Comparison of ENCODE assay signal across 8 mouse cellular contexts in the genomic region with DNA sequence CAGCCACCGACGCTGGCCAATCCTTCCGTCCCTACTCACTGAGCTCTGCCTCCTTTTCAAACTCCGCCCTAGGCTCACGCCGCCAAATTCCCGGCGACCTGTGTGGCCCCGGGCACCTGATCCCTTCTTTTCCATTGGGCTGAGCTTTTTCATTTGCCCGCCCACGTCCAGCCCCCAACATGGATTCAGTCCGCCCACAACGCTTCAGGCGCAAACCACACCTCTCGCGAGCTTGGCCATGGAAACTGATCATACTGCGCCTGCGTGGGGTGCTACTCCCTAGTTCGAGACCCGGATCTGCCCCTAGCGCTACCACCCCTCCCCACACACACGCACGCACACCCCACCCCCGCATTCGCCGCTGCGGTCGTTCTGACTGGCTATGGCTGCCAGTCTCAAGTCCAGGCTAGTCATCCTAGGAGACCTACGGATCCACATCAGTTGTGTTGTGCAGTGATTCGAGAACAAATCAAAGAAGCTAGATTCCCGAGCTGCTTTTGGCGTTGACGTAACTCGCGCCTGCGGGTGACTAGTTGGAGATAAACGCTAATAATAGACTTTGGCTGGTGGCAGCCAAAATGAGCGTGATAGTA. TPM values are rescaled to one million over a fixed set of nuclear protein-coding genes. Genes with fewer than 3 reads are reported as not detected.
DNase-seq lines count a peak whose midpoint lies in the region; ATAC-seq and TF ChIP-seq lines count a peak whose summit lies in the region.

No protein-coding gene starts in this region.

- H3K4me2 ChIP-seq in lung, postnatal 0 days (replicated peaks; ENCODE audit: low read depth, low read length), result peak overlapping the region; percentile 51

- ATAC-seq in frontal cortex, adult (ENCODE audit: low TSS enrichment), result peak; percentile 99
- ATAC-seq in lung, postnatal 0 days, result peak; percentile 99

- peaks cover 7% of the 10 kb centered on the region for H3K4me1 ChIP-seq in hindbrain, embryonic 10.5 days (replicated peaks)
- no peaks in the 10 kb centered on the region for H3K4me1 ChIP-seq in lung, postnatal 0 days (ENCODE audit: insufficient read depth, low read depth, low read length)

- H3K27me3 ChIP-seq in hindbrain, embryonic 10.5 days (ENCODE audit: insufficient read depth, poor library complexity, severe bottlenecking), result no peaks in the 10 kb centered on the region
- H3K27me3 ChIP-seq in lung, postnatal 0 days (replicated peaks; ENCODE audit: insufficient read depth, low read length), result no peaks in the 10 kb centered on the region

- H3K27ac ChIP-seq in hindbrain, embryonic 10.5 days, result peak overlapping the region; percentile 86
- H3K27ac ChIP-seq in lung, postnatal 0 days (ENCODE audit: low read length), result no peak overlapping the region

- peaks cover 9% of the 10 kb centered on the region; the same call in 1 of the 2 replicates for H3K9me3 ChIP-seq in hindbrain, embryonic 10.5 days
- H3K9me3 ChIP-seq in lung, postnatal 0 days (ENCODE audit: low read length), result no peaks in the 10 kb centered on the region

- 16% methylated on average over 38 of the region's 38 CpGs for WGBS in hindbrain, embryonic 10.5 days
- 16% methylated on average over 34 of the region's 38 CpGs for WGBS in lung, postnatal 0 days

- 0 out of 2 replicates have a peak overlapping the region, but pooled peaks have one; percentile 44 for H3K9ac ChIP-seq in lung, postnatal 0 days (replicated peaks; ENCODE audit: low read depth)

- H3K4me3 ChIP-seq in hindbrain, embryonic 10.5 days, result peak overlapping the region; percentile 56
- peak overlapping the region; percentile 36 for H3K4me3 ChIP-seq in lung, postnatal 0 days (ENCODE audit: low read depth, low read length)

- peak; percentile 94 for DNase-seq in MN1 (ENCODE audit: low spot score)
- peak; percentile 95 for DNase-seq in cerebellum, adult 9-10 months
- peak; percentile 93 for DNase-seq in hindbrain, embryonic 10.5 days (ENCODE audit: low spot score)
- DNase-seq in layer of hippocampus, adult 9-11 months, result peak; percentile 97
- peak; percentile 96 for DNase-seq in lung, postnatal 0 days (ENCODE audit: low spot score)
- DNase-seq in ovary, postnatal 14 days (ENCODE audit: low spot score), result peak; percentile 82
- DNase-seq in thymus, postnatal 14 days, result peak; percentile 78

- no peak for TF ChIP-seq CTCF in lung, postnatal 0 days (IDR thresholded peaks at IDR 0.05)

- H3K36me3 ChIP-seq in hindbrain, embryonic 10.5 days, result peaks cover 8% of the 10 kb centered on the region; the same call in 1 of the 2 replicates
- H3K36me3 ChIP-seq in lung, postnatal 0 days (ENCODE audit: insufficient read depth, low read length), result no peaks in the 10 kb centered on the region

- no peak for TF ChIP-seq EP300 in lung, postnatal 0 days (IDR thresholded peaks at IDR 0.05)

RNA-seq across cellular contexts. Expression of a gene that starts 0.3 kb away (rescaled TPM):
- polyA plus RNA-seq in hindbrain, embryonic 10.5 days (2016; fragmentation: Nextera tagmentation; extraction: Ambion mirVana), result 58.5 and 61.5 TPM in 2 replicates
- polyA plus RNA-seq in lung, postnatal 0 days (2015; fragmentation: Nextera tagmentation; extraction: Ambion mirVana), result 7.2 and 7.5 TPM in 2 replicates

RNA-seq across cellular contexts. Expression of a gene that starts 19.6 kb away (rescaled TPM):
- polyA plus RNA-seq in hindbrain, embryonic 10.5 days (2016; fragmentation: Nextera tagmentation; extraction: Ambion mirVana), result not detected in 2 replicates
- not detected in 2 replicates for polyA plus RNA-seq in lung, postnatal 0 days (2015; fragmentation: Nextera tagmentation; extraction: Ambion mirVana)

RNA-seq across cellular contexts. Expression of a gene that starts 28.4 kb away (rescaled TPM):
- polyA plus RNA-seq in hindbrain, embryonic 10.5 days (2016; fragmentation: Nextera tagmentation; extraction: Ambion mirVana), result 7.8 and 39.8 TPM in 2 replicates
- 0.15 and 0.17 TPM in 2 replicates for polyA plus RNA-seq in lung, postnatal 0 days (2015; fragmentation: Nextera tagmentation; extraction: Ambion mirVana)

RNA-seq across cellular contexts. Expression of a gene that starts 29.9 kb away (rescaled TPM):
- 5.3 and 7.4 TPM in 2 replicates for polyA plus RNA-seq in hindbrain, embryonic 10.5 days (2016; fragmentation: Nextera tagmentation; extraction: Ambion mirVana)
- polyA plus RNA-seq in lung, postnatal 0 days (2015; fragmentation: Nextera tagmentation; extraction: Ambion mirVana), result 1.8 and 2.0 TPM in 2 replicates

RNA-seq across cellular contexts. Expression of a gene that starts 38.7 kb away (rescaled TPM):
- not detected in 2 replicates for polyA plus RNA-seq in hindbrain, embryonic 10.5 days (2016; fragmentation: Nextera tagmentation; extraction: Ambion mirVana)
- not detected in 2 replicates for polyA plus RNA-seq in lung, postnatal 0 days (2015; fragmentation: Nextera tagmentation; extraction: Ambion mirVana)
